Mouse (Mus musculus): Measurements from ENCODE around the gene Stub1. TPM values are rescaled to one million over a fixed set of nuclear protein-coding genes. Genes with fewer than 3 reads are reported as not detected.

Gene Stub1
- 186 and 212 TPM in 2 replicates for polyA plus RNA-seq (2015; fragmentation: Nextera tagmentation; extraction: Ambion mirVana)

DNA sequence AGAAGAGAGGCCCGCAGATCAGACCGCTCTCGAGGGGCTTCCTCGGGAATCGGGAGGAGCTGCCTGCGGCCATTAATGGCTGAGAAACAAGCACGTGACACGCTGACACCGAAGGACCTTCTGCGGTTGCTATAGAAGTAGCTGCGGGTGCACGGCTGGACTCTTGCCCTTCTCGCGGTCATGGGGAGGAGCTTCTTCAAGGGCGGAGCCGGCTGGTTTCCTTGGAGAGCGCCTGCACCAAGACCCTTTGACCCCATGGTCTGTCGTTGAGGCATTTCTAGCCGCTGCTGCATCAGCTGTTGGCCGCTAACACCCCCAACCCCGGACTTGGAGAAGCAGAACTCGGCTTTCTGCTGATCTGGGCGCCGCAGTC, at the start of gene Stub1:
TSS of gene Stub1 (minus strand) at position 114 of the 373 bp plus-strand sequence.

DNA sequence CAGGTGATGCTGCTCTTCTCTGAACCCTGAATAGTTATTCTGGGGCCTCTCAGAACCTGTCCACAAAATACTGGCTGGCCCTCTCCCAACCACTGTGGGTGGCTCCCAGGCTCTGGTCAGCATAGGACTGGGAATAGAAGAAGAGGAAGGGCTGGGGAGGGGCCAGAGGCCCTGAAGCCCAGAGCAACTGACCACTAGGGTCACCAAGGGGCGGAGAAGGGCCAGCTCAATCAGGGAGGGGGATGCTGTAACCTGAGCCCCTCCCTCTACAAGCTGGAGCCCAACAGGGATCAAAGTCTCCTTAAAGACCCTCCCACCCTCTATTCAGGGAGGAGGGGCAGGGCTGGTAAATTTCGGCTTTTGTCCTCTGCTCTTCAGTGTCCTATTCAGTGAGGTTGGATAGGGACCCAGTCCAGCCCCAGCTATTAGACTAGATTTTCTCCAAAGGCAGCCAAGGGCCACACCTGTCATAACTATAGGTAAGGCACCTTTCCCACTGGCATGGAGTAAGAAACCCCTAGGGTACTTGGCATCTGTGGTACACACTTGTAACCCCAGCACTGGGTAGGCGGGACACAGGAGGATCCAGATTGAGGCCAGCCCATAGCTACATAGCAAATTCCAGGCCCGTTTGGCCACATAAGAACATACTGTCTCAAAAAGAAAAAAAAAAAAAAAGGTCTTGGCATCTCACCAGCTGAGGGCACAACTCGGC, 47.1 kb upstream of the Stub1 start, which contains the start of gene Wfikkn1:
TSS of gene Wfikkn1 (minus strand) at position 663 of the 715 bp plus-strand sequence.

GRCm38 (mm10) chr17:25874721-25875170, 41.5 kb upstream of the Stub1 start, which contains the start of gene Mettl26:
Mettl26 (plus strand) TSS chr17:25875074.

DNA sequence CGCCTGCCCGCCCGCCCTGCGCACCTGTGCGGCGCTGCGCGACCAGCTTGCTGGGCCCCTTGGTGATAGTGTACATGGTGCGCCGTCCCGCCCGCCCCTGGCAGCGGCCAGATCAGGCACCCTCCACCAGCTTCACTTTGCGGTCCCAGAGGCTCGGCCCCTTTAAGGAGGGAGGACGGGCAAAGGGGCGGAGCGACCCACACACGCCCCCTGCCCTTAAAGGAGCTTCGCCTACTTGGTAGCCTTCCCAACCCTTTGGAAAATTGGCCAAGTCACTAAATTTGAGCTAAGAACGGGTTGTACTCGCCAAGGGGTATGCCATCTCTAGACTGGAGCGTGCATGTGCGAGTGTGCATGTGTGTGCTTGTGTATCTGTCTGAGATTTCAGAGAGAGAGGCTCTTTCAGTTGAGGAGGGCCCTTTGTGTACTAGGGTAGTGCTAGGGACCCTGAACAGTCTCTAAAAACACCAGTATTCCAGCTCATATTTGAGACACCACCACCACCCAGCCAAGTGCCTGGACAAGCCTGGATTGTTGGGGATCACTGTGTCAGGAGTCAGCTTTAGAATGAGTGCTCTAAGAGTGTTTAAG, 35.5 kb upstream of the Stub1 start, which contains the start of gene Mcrip2:
TSS of gene Mcrip2 (minus strand) at position 164 of the 591 bp plus-strand sequence.

GRCm38 (mm10) chr17:25860832-25861703, 27.9 kb upstream of the Stub1 start, which contains the start of gene Wdr90:
Wdr90 (minus strand) TSS chr17:25861501.

DNA sequence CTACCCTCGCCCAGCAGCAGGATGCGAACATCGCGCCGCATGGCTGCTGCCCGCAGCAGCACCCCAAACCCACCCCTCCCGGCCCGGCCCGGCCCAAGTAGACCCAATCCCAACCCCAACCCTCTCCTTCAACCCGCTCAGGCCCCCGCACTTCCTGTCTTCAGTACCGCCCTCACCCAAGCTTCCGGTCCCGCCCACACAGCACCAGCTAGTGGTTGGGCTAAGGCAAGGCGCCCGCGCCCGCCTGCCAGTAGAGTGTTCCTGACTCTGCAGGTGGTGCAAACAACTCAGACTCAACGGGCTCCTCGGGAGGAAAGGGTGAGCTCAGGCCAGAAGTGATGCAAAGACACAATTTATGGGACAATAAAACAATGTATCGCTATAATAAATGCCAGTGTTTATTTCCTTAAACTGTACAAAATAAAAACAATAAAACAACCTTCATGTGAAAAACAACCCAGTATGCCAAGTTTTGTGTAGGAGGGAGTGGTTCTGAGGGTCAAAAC, 11.2 kb upstream of the Stub1 start, which contains the start of gene Rhot2:
TSS of gene Rhot2 (minus strand) at position 456 of the 506 bp plus-strand sequence.

DNA sequence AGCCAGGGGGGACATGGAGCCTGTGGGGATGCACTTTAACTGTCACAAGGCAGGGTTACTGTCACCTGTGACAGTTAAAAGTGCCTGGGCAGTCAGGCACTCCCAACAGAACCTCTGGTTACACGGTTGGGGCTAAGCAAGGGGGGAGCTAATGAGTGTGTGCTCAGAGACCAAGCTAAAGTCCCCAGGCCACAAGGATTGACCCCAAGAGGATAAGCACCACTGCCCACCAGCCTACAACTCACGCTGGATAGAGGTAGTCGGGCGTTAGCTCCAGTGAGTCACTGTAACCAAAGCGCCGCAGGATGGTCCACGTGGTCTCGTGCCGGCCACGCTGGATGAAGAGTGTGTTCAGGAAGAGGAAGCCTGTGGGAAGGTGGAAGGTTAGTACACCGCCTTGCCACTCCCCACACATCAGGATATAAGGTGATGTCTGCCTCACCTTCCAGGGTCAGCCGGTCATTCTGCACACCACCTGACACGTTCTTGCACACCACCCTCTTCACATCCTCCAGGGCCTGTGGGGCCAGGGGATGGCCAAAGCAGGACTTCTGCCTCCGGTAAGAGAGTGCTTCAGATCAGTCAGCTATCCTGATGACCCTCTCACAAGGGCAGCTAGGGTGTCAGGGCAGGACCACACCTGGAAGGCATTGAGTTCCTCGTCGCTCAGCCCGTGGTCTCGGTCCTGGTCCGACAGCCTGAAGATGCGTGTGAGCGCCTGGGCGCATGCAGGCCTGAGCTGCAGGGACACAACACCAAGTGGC, 8.1 kb upstream of the Stub1 start, which contains the start of gene Gm20683:
TSS of gene Gm20683 (minus strand) at position 647 of the 764 bp plus-strand sequence.

GRCm38 (mm10) chr17:25837076-25837410, 3.8 kb upstream of the Stub1 start, which contains the start of gene Rhbdl1:
Rhbdl1 (minus strand) TSS chr17:25837295.

DNA sequence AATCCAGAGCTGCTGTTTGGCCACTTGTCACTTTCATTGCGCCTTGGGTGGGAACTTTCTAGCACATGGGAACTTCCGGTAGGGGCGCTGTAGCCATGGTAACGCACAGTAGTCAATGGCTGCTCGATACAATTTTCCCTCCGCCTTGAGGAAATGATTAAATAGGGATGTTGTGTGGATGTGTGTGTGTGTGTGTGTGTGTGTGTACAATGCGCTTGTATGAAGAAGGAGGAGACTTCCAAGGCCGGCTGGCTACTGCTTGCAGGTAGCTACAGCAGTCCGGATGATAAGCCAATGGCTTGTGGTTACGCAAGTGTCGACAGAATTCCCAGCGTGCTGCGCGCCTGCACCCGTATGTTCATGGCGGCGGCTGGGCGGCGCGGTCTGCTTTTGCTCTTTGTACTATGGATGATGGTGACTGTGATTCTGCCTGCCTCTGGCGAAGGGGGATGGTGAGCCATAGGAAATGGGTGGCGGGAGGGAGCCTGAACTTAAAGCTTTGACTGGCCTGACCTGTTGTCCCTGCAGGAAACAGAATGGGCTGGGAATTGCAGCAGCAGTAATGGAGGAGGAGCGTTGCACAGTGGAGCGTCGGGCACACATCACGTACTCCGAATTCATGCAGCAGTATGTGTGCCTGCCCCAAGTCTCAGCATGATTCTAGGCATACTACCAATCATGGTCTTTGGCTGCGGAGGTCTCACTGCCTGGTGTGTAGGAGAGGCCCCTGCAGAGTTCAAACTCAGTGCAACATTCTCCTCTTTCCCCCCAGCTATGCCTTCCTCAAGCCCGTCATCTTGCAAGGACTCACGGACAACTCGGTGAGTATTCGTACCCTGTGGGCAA, 4.3 kb downstream of the Stub1 start, which contains the start of gene Jmjd8:
TSS of gene Jmjd8 (plus strand) at position 156 of the 846 bp plus-strand sequence.

GRCm38 (mm10) chr17:25823452-25823851, 9.8 kb downstream of the Stub1 start, which contains the start of gene Wdr24:
Wdr24 (plus strand) TSS chr17:25823627.

DNA sequence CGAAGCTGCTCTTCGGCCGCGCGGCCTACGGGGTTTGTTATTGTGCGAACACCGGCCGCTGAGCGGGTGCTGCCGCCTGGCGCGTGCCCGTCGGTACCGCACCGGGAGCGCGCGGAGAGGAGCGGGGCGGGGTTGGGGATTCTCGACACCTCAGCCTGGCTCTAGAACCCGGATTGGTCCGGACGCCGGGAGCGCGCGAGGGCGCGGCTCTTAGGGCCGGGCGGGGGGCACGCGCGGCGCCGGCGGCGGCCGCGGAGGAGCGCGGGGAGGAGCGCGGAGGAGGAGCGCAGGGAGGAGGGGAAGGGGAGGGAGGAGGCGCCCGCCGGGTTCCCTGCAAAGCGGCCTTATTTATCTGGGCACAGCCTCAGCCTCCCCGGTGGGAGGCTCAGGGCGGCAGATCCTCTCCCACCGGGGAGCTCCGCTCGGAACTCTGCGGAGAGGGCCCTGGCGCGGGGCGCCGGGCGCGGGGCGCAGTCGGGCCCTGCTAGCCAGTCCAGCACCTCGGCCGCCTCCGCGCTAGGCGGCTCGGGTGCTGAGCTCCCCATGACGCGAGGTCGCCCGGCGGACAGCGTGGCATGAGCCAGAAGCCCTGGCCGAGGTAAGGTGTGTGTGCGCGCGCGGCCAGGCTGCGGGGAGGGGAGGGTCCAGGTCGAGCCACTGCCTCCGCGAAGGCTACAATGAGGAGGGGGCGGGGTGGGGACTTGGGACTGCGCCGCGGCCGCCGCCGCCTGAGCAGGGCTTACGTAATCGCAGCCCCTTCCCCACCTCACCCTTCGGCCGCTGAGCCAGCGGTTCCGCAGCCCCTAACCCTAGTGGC, 24.2 kb downstream of the Stub1 start, which contains the start of gene Fbxl16:
TSS of gene Fbxl16 (plus strand) at position 297 of the 817 bp plus-strand sequence.

DNA sequence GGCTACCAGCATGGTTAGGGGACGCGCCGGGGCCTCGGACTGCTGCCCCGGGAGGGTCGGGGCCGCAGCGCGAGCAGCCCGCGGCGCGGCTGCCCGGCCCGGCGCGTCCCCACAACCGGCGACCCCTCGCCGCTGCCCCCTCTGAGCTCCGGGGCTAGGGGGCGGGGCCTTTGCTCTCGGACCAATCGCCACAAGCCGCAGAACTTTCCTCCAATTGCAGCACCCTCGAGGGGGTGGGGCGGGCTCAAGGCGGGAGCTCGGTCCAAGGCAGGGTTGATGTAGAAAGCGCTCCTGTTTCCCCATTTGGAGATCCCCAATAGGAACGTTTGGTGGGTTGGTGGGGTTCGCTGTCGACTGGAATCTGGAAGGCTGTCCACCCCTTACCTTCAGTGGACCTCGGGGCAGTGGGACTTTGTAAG, 36.2 kb downstream of the Stub1 start, which contains the start of gene Metrn:
TSS of gene Metrn (minus strand) at position 186 of the 419 bp plus-strand sequence.

DNA sequence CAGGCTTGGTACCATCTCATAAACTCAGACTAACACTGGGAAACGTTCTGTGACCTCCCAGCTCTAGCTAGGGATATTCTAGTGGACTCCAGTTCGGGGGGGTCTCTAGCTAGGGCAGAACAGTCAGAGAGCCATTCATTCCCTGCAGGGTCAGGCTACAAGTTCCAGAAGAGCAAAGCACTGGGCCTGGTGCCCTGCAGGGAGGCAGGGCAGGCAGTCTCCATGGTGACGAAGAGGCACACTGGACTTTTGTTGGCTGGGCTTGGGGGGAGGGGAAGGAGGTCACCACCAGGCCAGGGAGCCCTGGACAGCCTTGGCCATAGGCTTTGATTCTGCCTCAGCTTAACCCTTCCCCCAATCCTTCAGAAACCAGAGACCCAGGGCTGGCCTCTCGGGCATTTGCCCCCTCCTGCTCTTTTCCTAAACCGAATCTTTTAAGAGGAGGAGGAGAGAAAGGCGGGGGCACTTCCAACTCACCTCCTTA, 37.6 kb downstream of the Stub1 start, which contains the start of gene AC134908.4:
TSS of gene AC134908.4 (minus strand) at position 51 of the 484 bp plus-strand sequence.

DNA sequence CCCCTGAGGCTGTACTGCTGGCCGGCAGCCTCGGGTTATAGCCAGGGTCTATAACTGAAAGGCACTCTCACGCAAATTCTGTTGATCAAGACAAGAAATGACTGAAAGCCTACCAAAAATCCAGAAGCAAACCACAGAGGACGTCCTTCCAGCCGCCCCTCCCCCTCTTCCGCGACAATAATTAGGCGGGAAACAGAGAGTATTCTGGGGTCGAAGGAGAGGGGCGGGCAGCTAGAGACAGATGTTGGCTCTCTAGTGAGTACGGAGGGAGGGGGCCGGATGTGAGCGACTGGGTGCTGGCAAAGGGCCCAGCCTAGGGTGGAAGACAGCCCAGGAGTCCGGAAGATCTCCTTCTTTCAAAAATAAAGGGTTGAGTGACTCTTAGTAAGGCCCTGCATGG, 40.6 kb downstream of the Stub1 start, which contains the start of gene Fam173a:
TSS of gene Fam173a (minus strand) at position 287 of the 400 bp plus-strand sequence.

DNA sequence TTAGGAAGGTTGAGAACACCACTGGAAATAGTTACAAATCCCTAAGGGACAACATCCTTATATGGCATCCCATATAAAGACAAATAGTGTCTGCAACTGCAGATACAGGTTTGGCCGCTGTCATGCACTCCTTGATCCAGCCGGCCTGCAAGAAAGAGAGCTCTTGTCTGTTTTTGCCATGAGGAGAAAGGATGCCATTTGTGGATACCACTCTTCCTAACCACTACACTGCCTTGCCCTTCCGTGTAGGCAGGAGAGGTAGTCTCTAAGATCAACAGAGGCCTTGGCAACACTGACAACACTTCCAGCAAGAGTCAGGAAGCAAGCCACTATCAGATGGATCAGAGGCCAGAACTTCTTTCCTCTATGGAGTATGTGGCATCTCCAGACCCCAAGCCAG, 46.9 kb downstream of the Stub1 start, which contains the start of gene Ccdc78:
TSS of gene Ccdc78 (plus strand) at position 301 of the 400 bp plus-strand sequence.

DNA sequence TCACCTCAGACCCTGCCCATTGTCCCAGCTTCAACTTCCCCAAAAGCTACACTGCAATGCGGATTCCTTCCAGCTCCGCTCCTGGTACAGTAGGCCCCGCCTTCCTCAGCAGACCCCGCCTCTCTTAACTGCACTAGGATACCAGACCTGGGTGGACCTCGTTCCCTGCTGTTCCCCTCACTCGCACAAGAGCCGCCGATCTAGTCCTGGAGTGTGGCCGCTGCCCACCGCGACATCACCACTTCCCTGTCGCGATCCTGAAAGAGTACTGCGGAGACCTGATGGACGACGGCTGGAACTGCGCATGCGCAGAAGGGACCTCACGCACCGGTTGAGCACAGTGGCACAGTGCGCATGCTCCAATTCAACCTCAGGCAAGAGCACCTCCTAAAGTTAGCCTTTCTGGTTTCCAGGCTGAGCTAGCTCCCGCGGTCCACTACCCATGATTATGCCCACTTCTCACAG, 47.9 kb downstream of the Stub1 start, which contains the start of gene Haghl:
TSS of gene Haghl (minus strand) at position 393 of the 465 bp plus-strand sequence.

